Mouse (Mus musculus): ENCODE data around the gene Plekhg5.
A peak's percentile ranks its signal among the peaks of the same experiment; 100 is the strongest.

The Plekhg5 gene

GRCm38 (mm10) chr4:152146033-152146827, 73.9 kb downstream of the Plekhg5 start:
- no peak for DNase-seq (ENCODE audit: low read depth, low spot score)

- no peak for DNase-seq (ENCODE audit: low read depth, low spot score)
Observed at GRCm38 (mm10) chr4:152150546-152150945, 78.2 kb downstream of the Plekhg5 start.

GRCm38 (mm10) chr4:152151451-152151965, 79.2 kb downstream of the Plekhg5 start:
- DNase-seq (ENCODE audit: low read depth, low spot score): no peak

- no peak for DNase-seq (ENCODE audit: low read depth, low spot score)
Observed at GRCm38 (mm10) chr4:152151966-152152544, 79.8 kb downstream of the Plekhg5 start, which contains the start of gene Espn. Espn (minus strand) TSS chr4:152152371.

DNA sequence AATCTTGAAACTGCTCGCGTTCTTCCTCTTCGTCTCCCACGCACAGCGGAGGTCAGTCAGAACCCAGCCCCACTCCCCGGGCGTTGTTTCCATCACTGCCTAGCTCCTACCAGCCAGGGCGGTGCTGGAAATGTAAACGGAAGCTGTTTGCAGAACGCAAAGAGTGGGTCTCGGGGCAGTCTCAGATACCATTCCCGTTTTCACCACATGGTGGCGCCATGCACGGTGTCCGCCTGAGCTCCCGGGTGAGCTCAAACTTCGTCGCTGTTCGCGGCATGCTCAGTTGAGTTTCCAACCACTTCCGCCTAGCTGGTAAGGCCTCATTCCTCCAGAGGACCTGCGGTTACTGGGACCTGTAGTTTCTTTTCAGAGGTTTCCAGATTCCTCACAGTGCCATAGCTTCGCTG, 81.5 kb downstream of the Plekhg5 start:
- peak; percentile 93 for DNase-seq (ENCODE audit: low read depth, low spot score)

- no peak for DNase-seq (ENCODE audit: low read depth, low spot score)
Observed at GRCm38 (mm10) chr4:152155019-152155418, 82.7 kb downstream of the Plekhg5 start.

- peak; percentile 67 for DNase-seq (ENCODE audit: low read depth, low spot score)
Observed at GRCm38 (mm10) chr4:152157779-152158584, 85.7 kb downstream of the Plekhg5 start.

DNA sequence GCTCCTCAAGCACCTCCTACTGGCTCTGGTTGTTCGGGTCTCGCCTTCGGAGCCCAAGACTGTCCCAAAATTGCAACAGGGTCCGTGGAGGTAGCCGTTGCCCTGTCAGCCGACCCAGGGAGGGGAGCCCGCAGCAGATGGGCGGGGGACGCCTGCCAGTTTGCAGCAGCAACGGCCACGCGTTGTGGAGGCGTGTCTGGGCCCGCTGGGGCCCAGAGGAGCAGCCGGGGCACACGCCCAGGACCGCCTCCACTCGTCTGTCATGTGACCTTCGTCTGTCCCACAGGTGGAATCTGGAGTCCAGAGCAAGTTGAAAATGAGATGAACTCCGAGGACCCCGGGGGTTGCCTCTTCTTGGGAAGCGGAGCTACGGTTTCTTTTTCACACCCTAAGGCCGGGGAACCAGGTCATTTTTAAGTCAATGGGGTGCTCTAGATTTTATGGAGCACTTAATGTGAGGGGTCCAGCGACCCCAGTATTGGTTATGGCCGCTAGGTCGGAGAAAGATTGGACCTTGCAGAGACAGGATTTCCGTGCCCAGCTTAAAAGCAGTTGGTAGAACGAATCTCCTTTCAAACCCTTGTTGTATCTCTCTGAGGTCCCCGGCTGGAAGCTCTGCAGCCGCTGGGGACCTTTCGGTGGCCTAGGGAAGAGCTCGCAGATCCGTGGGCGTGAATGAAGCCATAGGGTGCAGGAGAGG, 86.4 kb downstream of the Plekhg5 start, which contains the start of gene Hes2:
TSS of gene Hes2 (plus strand) at position 283 of the 700 bp plus-strand sequence.
- peak; percentile 46 for DNase-seq (ENCODE audit: low read depth, low spot score)

GRCm38 (mm10) chr4:152159285-152159678, 87.0 kb downstream of the Plekhg5 start:
- DNase-seq (ENCODE audit: low read depth, low spot score): no peak

- DNase-seq (ENCODE audit: low read depth, low spot score): no peak
Observed at GRCm38 (mm10) chr4:152160748-152161147, 88.5 kb downstream of the Plekhg5 start.

GRCm38 (mm10) chr4:152161601-152162000, 89.3 kb downstream of the Plekhg5 start:
- DNase-seq (ENCODE audit: low read depth, low spot score): no peak

DNA sequence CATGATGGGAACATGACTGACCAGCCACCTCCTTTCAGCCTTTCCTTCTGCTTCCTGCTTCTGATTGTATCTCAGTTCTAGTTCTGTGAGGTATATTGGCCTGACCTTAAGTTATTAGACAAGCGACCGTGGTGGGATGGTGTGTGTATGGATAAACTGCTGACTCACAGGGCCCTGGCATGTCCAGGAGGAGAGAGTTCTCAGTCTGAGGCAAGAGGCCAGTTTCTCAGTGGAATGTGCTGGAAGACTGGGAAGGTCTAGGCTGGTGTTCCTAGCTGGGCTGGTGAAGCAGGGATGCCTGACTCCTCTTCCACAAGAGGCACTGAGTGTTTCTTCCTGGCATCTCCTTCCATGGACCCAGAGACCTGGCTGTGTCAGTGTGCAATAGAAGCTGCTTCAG, 90.5 kb downstream of the Plekhg5 start:
- DNase-seq (ENCODE audit: low read depth, low spot score): no peak

Data from CD4-positive helper T cell, adult 2 months (primary cell).